Mouse (Mus musculus) embryo, embryonic 10.5 days (tissue): ENCODE data around the gene Hmgb1.

Source experiments
- DNase-seq: peaks from one replicate; pipeline ENCODE4 v3.0.0-alpha.2; 2015; ENCODE audit warnings: low spot score

The Hmgb1 gene

DNA sequence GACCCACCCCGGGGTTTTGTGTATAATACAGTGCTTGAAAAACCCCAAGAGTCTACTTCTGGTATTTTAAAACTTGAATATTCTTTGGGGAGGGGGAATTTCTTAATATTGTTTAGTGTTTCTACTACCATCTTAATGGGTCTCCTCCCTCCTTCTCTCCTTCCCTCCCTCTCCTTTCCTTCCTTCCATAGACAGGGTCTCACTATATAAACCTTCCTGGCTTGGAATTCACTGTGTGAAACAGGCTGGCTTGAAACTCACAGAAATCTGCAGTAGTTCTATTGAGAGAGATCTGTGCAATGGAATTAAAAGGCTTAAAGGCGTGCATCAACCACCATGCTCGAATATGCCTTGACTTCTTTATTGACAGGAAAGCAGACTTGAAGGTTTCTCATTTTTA is 1.5 kb upstream of the Hmgb1 start:
- DNase-seq = no peak

- DNase-seq = peak; percentile 22
These were observed 526 bp upstream of the Hmgb1 start for GRCm38 (mm10) chr5:149184844-149185186.

- no peak for DNase-seq
These were observed 577 bp downstream of the Hmgb1 start for GRCm38 (mm10) chr5:149183721-149184103.

DNA sequence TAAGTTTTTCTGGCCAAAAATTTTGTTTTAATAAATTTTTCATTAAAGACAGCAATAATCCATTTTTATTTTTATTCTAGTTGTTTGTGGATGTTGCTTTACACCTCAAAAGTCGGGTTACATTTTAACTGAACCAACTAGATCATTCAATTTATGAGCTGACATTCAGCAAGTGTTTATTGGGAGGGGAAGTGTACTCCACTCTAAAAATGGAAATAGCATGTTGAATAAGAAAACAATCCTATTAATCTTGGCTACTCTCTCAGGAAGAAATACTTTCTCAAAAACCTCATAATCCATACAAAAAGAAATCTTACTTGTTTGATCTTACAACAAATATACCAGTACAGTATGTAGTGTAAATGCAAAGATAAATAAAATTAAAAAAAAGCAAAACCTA is 1.2 kb downstream of the Hmgb1 start:
- no peak for DNase-seq

DNA sequence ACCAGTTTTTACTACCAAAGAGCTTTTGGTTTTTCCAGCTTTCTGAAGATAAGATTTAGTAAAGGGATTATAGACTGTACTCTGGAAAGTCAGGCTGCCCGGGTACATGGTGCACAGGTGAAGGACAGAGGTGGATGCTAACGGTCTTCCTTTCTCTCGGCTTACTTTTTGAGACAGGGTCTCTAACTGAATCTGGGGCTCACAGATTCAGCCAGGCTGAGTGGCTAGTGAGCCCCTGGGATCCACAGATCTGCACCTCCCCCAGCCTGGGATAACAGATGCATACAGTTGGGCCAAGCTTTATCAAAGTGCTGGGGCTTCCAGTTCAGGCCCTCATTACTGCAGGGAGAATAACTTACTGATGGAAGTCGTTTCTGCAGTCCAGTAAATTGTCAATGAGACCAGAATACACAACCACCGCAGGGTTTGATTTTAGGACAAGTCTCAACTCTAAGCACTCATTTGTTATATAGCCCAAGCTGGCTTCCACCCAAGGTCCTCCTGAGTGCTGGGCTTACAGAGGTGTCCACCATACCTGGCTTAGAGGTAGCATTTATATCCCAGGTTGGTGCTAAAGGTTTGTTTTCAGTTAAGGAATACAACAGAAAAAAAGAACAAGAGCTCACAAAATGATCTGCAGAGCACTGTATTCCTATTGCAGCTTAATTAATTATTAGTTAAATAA is 2.0 kb downstream of the Hmgb1 start:
- DNase-seq = no peak

DNA sequence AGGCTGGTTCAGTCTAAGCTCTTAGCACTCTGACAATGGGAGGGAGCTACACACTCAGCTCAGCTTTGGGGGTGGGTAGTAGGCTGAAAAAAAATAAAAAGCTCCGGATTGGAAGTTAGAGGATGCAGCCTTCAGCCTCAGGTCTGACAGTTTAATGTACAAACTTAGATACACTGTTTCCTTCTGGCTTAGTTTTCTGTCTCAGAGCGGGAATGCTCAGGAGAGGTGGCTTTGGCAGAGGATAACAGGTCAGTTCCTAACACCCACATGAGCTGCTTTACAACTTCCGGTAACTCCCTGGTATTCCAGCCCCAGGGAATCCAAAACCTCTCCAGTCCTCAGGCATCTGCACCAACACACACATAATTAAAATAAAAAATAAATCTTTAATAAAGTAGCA is 4.5 kb downstream of the Hmgb1 start:
- DNase-seq = no peak

GRCm38 (mm10) chr5:149178095-149178494 is 6.2 kb downstream of the Hmgb1 start:
- no peak for DNase-seq

DNA sequence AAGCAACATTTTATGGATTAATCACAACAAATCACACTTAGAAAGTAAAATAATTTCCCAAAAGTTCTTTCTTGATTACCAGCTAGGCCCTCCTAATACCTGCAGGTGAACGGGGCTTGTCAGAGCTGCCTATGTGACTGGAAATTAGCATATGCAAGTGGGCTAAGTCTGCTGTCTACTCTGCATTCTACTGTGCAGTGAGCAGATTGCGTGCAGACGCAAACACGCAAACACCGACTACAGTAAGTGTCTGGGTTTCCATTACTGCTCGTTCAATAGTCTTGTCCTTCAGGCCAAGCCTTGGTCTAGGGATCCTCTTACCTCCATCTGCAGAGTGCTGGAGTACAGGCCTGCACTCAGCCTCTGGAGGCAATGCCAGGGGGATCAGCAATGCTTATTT is 8.6 kb downstream of the Hmgb1 start:
- DNase-seq = no peak

- DNase-seq = no peak
These were observed 9.8 kb downstream of the Hmgb1 start for GRCm38 (mm10) chr5:149174527-149174926.

DNA sequence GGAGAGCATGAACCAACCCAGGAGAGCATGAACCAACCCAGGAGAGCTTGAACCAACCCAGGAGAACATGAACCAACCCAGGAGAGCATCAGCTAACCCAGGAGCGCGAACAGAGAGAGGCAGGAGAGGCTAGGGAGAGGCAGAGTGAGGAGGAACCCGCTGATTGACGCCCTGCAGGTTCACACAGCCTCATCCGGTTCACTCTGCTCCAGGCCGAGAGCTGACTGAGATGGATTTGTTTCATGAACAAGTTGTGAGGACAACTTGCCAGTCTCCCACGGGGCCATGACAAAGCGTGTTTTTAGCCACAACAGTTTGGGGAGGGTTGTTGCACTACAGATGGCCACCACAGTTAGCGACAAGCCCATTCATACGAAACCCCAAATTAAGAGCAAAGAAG is 12.0 kb downstream of the Hmgb1 start:
- no peak for DNase-seq

GRCm38 (mm10) chr5:149170841-149171588 is 13.3 kb downstream of the Hmgb1 start:
- no peak for DNase-seq

- no peak for DNase-seq
These were observed 15.5 kb downstream of the Hmgb1 start for GRCm38 (mm10) chr5:149168816-149169215.

DNA sequence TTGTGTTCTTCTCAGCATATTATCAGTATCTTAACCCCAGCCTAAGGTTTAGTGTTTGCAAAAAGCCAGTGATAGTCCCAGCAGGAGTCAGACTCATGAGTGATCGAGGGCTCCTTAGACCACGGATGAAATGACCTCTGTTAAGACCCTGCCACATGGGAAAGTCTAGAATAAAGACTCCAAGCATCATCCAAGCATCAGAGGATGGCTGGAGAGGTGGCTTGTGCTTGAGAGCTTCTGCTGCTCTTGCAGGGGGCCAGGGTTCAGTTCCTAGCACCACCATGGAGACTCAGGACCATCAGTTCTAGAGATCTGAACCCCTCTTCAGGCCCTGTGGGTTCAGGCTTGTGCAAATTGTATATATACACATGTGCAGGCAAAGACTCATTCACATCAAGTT is 16.2 kb downstream of the Hmgb1 start:
- no peak for DNase-seq

DNA sequence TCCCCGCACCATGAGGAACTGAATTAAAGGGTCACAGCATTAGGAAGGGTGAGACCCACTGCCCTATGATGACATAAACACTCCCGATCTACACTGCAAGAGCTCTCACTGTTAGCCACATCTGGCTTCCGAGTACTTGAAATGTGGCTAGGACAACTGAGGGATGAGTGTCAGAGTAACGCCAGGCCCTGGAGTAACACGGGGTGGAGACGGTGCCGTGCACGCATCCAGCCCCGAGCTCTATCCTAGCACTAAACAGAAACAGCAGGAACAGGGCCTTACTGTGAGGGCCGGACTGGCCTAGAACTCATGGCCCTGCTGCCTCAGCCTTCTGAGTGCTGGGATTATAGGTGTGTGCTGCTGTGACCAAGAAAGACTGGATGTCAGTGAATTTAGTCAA is 18.3 kb downstream of the Hmgb1 start:
- DNase-seq = no peak

DNA sequence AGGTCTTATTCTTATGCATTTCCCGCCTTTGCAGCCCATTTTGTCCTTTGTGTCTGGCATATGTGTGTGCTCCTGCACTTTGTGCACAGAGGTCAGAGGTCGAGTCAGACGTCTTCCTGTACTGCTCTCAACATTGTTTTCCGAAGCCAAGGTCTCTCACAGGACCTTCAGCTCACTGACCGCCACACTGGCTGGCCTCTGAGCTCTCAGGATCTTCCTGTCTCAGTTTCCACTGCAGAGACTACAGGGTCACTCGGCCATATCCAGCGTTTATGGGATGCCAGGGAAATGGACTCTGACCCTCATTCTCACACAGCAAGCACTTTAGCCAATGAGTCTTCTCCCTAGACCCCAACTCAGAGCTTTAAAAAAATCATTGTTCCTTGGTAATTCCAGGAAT is 19.4 kb downstream of the Hmgb1 start:
- peak; percentile 51 for DNase-seq

- DNase-seq = no peak
These were observed 21.4 kb downstream of the Hmgb1 start for GRCm38 (mm10) chr5:149162890-149163289.

GRCm38 (mm10) chr5:149160469-149160868 is 23.8 kb downstream of the Hmgb1 start:
- no peak for DNase-seq

DNA sequence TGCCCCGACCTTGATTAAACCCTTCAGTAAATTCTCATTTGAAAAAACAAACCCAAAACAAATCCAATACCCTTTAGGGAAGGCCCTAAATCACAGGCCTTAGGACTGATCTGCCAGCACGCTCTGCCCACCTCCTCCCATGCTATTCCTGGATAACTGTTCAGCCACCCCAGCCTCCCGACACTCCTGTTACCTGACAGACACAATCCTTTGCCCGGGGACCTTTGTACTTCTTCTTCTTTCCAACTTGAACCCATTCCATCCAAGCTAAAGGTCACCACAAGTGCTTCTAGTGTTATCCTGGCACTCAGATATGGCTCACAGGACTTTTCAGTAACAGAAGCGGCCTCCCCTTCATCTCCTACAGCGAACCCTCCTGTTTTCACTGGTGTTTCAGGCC is 25.3 kb downstream of the Hmgb1 start:
- no peak for DNase-seq

DNA sequence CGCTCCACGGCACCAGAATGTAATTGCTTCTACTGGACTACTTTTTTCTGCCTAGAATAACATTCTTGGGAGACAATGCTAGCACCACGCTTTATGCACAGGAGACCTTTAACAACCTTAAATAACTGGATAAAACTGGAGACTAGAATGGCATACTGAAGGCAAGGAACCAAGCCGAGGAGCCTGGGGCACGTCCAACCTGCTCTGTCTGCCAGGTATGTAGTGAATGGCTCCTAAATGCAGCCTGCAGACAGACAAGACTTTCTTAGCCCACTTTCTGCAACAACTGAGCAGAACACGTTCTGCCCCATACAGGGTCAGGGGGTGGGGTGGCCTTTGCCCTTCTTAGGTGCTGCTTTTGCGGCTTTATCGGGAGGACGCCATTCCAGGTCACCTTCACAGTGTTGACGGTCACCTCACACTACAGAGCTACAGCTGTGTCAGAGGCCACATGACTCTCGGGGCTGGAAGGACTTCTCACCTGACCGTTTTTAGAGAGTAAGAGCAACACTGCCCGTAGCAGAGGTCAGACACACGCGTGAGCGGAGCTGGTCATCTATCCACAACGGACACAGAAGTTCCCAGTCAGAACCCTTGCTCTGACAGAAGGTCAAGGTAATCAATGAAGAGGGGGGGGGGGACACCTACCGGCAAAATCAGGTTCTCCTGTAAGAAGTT is 27.3 kb downstream of the Hmgb1 start:
- DNase-seq = no peak

DNA sequence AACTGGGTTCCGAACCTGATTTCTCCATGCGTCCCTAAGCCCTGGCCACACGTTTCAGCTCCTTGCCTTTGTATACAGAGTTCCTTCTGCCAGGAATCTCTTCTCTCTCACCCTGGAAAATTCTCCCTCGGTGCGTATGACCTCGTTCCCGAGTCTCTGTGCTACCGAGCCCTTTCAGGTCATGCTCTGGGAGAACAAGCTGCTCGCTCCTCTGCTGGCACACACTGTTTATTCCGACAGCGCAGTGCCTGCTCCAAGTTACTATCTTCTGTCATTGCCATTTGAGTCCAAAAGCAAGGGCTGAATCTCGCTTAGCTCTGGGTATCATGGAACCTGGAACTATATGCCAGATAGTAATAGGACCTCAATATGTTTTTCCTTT is 31.5 kb downstream of the Hmgb1 start:
- DNase-seq = no peak

GRCm38 (mm10) chr5:149152063-149152773 is 32.1 kb downstream of the Hmgb1 start:
- peak; percentile 52 for DNase-seq

- DNase-seq = no peak
These were observed 33.4 kb downstream of the Hmgb1 start for GRCm38 (mm10) chr5:149150882-149151281.
